Mouse (Mus musculus): ENCODE results near the gene Bmpr1a. TPM values are rescaled to one million over a fixed set of nuclear protein-coding genes. Genes with fewer than 3 reads are reported as not detected.

Gene Bmpr1a
- polyA plus RNA-seq, 1 experiment = 75.4 TPM

DNA sequence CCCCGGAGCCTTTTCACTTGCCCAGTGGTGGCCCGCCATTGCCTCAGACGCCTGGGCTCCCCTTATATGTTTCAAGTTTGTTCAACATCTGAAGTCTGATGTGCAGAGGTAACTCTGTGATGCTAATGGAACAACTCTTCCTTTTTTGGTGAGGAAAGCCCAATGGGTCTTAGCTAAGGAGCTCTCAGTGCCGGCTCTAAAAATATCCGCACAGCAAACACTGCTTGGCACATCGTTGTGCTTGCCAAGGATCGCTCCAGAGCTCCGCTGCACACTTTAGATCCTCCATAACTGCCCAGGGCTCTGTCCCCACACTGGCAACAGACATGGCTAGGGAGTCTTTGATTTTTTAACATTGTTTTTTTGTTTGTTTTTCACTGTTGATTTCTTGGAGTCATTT lies 25.7 kb upstream of the Bmpr1a start:
- TF ChIP-seq EP300 (IDR thresholded peaks at IDR 0.05; ENCODE audit: insufficient read depth, low read depth, low read length) (no peak), POLR2A (IDR thresholded peaks at IDR 0.05; ENCODE audit: insufficient read depth, low read length) (no peak), CTCF (IDR thresholded peaks at IDR 0.05; ENCODE audit: low read depth, low read length) (no peak)
- Histone ChIP-seq H3K4me3 (ENCODE audit: low read depth, low read length) (no peak overlapping the region), H3K36me3 (ENCODE audit: control insufficient read depth, insufficient read depth, low read length, poor library complexity, severe bottlenecking) (no peaks in the 10 kb centered on the region), H3K9ac (ENCODE audit: low read depth, poor library complexity, severe bottlenecking) (no peak overlapping the region), H3K4me1 (ENCODE audit: control insufficient read depth, insufficient read depth, low read length) (peaks cover 3% of the 10 kb centered on the region), H3K27me3 (ENCODE audit: control insufficient read depth, insufficient read depth, low read length, poor library complexity, severe bottlenecking) (no peaks in the 10 kb centered on the region), H3K27ac (ENCODE audit: insufficient read depth, low read length) (no peak overlapping the region), H3K9me3 (replicated peaks; ENCODE audit: control insufficient read depth, insufficient read depth, low read length, poor library complexity, severe bottlenecking) (peaks cover 4% of the 10 kb centered on the region)

DNA sequence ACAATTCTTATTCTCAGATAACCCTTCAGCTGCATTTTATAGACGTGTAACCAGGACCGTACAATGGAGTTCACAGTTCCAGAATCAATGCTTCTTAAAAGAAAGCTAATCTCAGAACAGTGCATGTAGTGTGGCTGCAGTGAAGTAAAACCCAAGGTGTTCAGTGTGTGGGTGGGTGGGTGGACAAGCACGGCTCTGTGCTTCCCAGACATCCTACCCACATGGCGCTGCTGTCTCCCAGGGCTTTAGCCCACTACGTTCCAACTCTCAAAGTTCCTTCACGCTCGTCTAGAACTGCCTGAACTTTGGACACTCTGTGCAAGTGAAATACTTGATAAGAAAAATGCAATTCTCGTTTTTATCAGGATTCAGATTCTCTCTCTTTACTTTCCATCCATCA lies 19.6 kb upstream of the Bmpr1a start, which contains the start of gene 9230112D13Rik:
TSS of gene 9230112D13Rik (minus strand) at position 101 of the 400 bp plus-strand sequence.
- Histone ChIP-seq H3K36me3 (ENCODE audit: control insufficient read depth, insufficient read depth, low read length, poor library complexity, severe bottlenecking) (no peaks in the 10 kb centered on the region), H3K4me1 (ENCODE audit: control insufficient read depth, insufficient read depth, low read length) (no peaks in the 10 kb centered on the region), H3K4me3 (ENCODE audit: low read depth, low read length) (no peak within 1 kb of the TSS), H3K27me3 (ENCODE audit: control insufficient read depth, insufficient read depth, low read length, poor library complexity, severe bottlenecking) (no peaks in the 10 kb centered on the region), H3K9me3 (replicated peaks; ENCODE audit: control insufficient read depth, insufficient read depth, low read length, poor library complexity, severe bottlenecking) (no peaks in the 10 kb centered on the region), H3K27ac (ENCODE audit: insufficient read depth, low read length) (no peak within 1 kb of the TSS), H3K9ac (ENCODE audit: low read depth, poor library complexity, severe bottlenecking) (no peak within 1 kb of the TSS)
- no peak for TF ChIP-seq POLR2A (IDR thresholded peaks at IDR 0.05; ENCODE audit: insufficient read depth, low read length)
- no peak for TF ChIP-seq CTCF (IDR thresholded peaks at IDR 0.05; ENCODE audit: low read depth, low read length)
- no peak for TF ChIP-seq EP300 (IDR thresholded peaks at IDR 0.05; ENCODE audit: insufficient read depth, low read depth, low read length)

DNA sequence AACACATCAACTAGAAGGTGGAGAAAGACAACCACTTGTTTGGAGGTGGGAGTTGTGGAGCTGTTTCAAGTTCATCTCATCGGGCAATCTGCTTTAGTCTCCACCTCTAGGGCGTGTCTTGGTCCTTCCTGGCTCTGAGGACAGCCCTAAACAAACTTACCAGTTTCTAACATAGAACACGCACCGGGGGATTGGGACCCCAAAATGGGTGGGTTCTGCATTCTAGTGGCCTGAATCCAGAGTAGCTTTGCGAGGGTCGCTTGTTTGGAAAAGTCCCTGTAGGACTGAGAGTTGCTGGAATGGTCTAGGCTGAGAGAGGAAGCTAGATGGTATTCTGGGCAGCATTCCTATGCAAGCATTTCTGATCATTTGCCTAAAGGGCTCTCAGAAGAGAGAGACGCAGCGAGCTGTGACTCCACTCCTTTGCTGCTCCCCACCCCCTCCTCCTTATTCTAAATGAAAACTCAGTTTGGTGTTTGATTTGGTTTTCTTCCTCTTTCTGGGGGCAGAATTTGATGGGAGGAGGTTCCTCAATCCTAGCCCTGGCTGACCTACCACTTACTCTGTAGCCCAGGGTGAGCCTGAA lies 14.9 kb upstream of the Bmpr1a start:
- Histone ChIP-seq H3K9ac (ENCODE audit: low read depth, poor library complexity, severe bottlenecking) (no peak overlapping the region), H3K9me3 (replicated peaks; ENCODE audit: control insufficient read depth, insufficient read depth, low read length, poor library complexity, severe bottlenecking) (0 out of 2 replicates have a peak, but pooled peaks cover under 1% of the 10 kb centered on the region), H3K4me3 (ENCODE audit: low read depth, low read length) (no peak overlapping the region), H3K36me3 (ENCODE audit: control insufficient read depth, insufficient read depth, low read length, poor library complexity, severe bottlenecking) (no peaks in the 10 kb centered on the region), H3K4me1 (ENCODE audit: control insufficient read depth, insufficient read depth, low read length) (no peaks in the 10 kb centered on the region), H3K27me3 (ENCODE audit: control insufficient read depth, insufficient read depth, low read length, poor library complexity, severe bottlenecking) (no peaks in the 10 kb centered on the region), H3K27ac (ENCODE audit: insufficient read depth, low read length) (no peak overlapping the region)
- TF ChIP-seq EP300 (IDR thresholded peaks at IDR 0.05; ENCODE audit: insufficient read depth, low read depth, low read length) (no peak), POLR2A (IDR thresholded peaks at IDR 0.05; ENCODE audit: insufficient read depth, low read length) (no peak), CTCF (IDR thresholded peaks at IDR 0.05; ENCODE audit: low read depth, low read length) (no peak)

DNA sequence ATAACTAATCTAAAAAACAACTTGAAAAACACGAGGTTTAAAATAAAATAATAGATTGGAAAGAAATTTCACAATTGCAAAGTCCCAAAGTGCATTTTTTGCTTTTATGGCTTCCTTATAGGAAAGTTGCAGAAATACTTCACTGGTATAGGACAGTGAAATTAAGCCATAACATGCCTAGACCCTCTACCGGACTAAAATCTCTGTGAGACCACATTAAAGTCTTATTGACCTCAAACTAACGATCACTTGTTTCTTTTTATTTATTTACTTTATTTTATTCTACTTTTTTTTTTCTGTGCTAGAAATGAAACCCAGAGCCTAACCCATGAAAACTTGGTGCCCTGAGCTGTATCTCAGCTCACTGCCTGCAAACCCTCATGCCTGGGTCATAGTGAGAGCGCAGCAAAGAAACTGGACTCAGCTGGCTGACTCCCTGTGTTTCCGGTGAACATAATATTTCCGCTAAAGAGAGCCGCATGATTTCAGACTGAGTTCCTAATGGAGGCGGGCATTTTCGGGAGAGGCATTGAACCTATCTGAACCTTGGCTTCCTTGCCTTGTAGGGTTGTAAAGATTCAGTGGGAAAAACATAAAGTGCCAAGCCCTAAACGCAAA lies 13.9 kb upstream of the Bmpr1a start:
- H3K9ac ChIP-seq (ENCODE audit: low read depth, poor library complexity, severe bottlenecking) = no peak overlapping the region
- H3K36me3 ChIP-seq (ENCODE audit: control insufficient read depth, insufficient read depth, low read length, poor library complexity, severe bottlenecking) = no peaks in the 10 kb centered on the region

DNA sequence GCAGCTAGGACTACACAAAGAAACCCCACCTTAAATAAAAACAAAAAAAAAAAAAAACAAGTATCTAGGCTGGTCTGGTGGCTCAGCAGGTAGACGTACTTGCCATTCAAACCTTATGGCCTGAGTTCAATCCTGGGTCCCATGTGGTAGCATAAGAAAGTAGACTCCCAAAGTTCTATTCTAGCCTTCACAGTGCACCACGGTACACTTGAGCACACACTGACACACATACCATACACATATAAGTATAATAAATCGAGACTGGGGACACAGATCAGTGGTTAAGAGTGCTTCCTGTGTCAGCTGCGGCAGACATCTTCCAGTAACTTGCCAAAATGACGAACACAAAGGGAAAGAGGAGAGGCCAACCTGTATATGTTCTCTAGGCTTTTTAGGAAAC lies 12.7 kb upstream of the Bmpr1a start:
- no peak overlapping the region for H3K9ac ChIP-seq (ENCODE audit: low read depth, poor library complexity, severe bottlenecking)
- H3K27me3 ChIP-seq (ENCODE audit: control insufficient read depth, insufficient read depth, low read length, poor library complexity, severe bottlenecking) = no peaks in the 10 kb centered on the region
- H3K9me3 ChIP-seq (replicated peaks; ENCODE audit: control insufficient read depth, insufficient read depth, low read length, poor library complexity, severe bottlenecking) = peaks cover 7% of the 10 kb centered on the region
- H3K36me3 ChIP-seq (ENCODE audit: control insufficient read depth, insufficient read depth, low read length, poor library complexity, severe bottlenecking) = no peaks in the 10 kb centered on the region
- no peak overlapping the region for H3K4me3 ChIP-seq (ENCODE audit: low read depth, low read length)
- H3K27ac ChIP-seq (ENCODE audit: insufficient read depth, low read length) = no peak overlapping the region
- TF ChIP-seq POLR2A (IDR thresholded peaks at IDR 0.05; ENCODE audit: insufficient read depth, low read length) (no peak), CTCF (IDR thresholded peaks at IDR 0.05; ENCODE audit: low read depth, low read length) (no peak), EP300 (IDR thresholded peaks at IDR 0.05; ENCODE audit: insufficient read depth, low read depth, low read length) (no peak)
- H3K4me1 ChIP-seq (ENCODE audit: control insufficient read depth, insufficient read depth, low read length) = no peaks in the 10 kb centered on the region

More for the DNA sequence above, 13.9 kb upstream of the Bmpr1a start:
- no peaks in the 10 kb centered on the region for H3K27me3 ChIP-seq (ENCODE audit: control insufficient read depth, insufficient read depth, low read length, poor library complexity, severe bottlenecking)
- H3K9me3 ChIP-seq (replicated peaks; ENCODE audit: control insufficient read depth, insufficient read depth, low read length, poor library complexity, severe bottlenecking) = peaks cover 7% of the 10 kb centered on the region
- H3K4me3 ChIP-seq (ENCODE audit: low read depth, low read length) = no peak overlapping the region
- no peak overlapping the region for H3K27ac ChIP-seq (ENCODE audit: insufficient read depth, low read length)
- TF ChIP-seq POLR2A (IDR thresholded peaks at IDR 0.05; ENCODE audit: insufficient read depth, low read length) (no peak), EP300 (IDR thresholded peaks at IDR 0.05; ENCODE audit: insufficient read depth, low read depth, low read length) (no peak), CTCF (IDR thresholded peaks at IDR 0.05; ENCODE audit: low read depth, low read length) (no peak)
- no peaks in the 10 kb centered on the region for H3K4me1 ChIP-seq (ENCODE audit: control insufficient read depth, insufficient read depth, low read length)

DNA sequence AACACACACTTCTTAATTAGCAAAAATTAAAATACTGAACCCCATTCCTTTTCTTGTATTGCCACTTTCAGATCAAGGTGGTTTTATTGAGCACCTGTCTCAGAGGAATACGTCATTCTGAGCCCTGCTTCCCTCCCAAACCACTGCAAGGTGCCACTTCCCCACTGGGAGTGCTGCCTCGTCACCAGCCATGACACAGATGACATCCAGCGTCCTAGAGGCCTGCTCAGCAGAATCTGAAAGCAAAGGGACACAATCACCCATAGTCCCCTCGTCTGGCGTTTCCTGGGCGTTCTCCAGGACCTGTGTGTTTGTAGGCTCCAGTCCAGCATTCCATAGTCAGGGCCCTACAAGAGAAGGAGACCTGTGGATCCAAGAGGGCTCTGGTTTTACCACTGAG lies 11.0 kb upstream of the Bmpr1a start:
- H3K4me3 ChIP-seq (ENCODE audit: low read depth, low read length) = no peak overlapping the region
- no peaks in the 10 kb centered on the region for H3K36me3 ChIP-seq (ENCODE audit: control insufficient read depth, insufficient read depth, low read length, poor library complexity, severe bottlenecking)
- TF ChIP-seq CTCF (IDR thresholded peaks at IDR 0.05; ENCODE audit: low read depth, low read length) = no peak
- TF ChIP-seq POLR2A (IDR thresholded peaks at IDR 0.05; ENCODE audit: insufficient read depth, low read length) = no peak
- no peak for TF ChIP-seq EP300 (IDR thresholded peaks at IDR 0.05; ENCODE audit: insufficient read depth, low read depth, low read length)
- H3K9ac ChIP-seq (ENCODE audit: low read depth, poor library complexity, severe bottlenecking) = no peak overlapping the region
- H3K27ac ChIP-seq (ENCODE audit: insufficient read depth, low read length) = no peak overlapping the region
- no peaks in the 10 kb centered on the region for H3K27me3 ChIP-seq (ENCODE audit: control insufficient read depth, insufficient read depth, low read length, poor library complexity, severe bottlenecking)
- no peaks in the 10 kb centered on the region for H3K4me1 ChIP-seq (ENCODE audit: control insufficient read depth, insufficient read depth, low read length)
- H3K9me3 ChIP-seq (replicated peaks; ENCODE audit: control insufficient read depth, insufficient read depth, low read length, poor library complexity, severe bottlenecking) = peaks cover 7% of the 10 kb centered on the region

Measured in ES-Bruce4 (cell line).